ENCODE assay signal across 8 mouse cellular contexts in the genomic region with DNA sequence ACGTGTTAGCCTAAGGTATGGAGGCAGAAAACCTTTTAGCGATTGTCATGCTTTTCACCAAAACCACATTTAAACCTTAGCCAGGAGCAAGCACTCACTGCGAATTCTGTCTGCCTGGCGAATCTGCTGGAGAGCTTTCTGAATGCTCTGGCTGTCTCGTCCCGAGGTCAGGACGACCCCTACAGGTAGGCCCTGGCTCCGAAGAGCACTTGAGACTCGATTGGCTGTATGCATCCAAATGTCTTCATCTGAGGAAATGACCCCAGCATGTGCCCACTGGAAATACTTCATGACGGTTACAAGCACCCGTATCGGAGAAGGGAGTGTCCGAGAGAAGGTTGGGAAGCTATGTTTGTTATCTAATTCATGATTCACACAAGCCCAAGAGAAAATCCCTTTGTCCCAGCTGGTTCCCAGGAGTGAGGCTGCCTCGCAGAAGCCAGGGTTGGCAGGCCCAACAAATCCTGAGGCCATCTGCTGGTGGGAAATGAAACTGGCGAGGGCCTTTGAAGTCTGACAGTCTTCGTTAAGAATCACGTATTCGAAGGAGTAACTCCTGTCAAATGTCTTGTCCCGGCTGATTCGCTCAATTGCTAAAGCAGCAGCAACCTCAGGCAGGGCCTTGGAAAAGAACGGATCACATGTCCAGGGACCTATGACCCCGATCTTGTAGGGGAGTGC. TPM values are rescaled to one million over a fixed set of nuclear protein-coding genes. Genes with fewer than 3 reads are reported as not detected.
DNase-seq lines count a peak whose midpoint lies in the region; ATAC-seq and TF ChIP-seq lines count a peak whose summit lies in the region.

No protein-coding gene starts in this region.

- no peak for TF ChIP-seq POLR2A in thymus, adult 2 months (IDR thresholded peaks at IDR 0.05; ENCODE audit: control insufficient read depth, extremely low read depth, insufficient read depth, low read length, poor library complexity)

- DNase-seq in thymus, postnatal 36 days = peak; percentile 1 to 4
- no peak for DNase-seq in thymus, adult 2 months
- peak; percentile 76 for DNase-seq in embryo, embryonic 10.5 days (ENCODE audit: low spot score)
- no peak for DNase-seq in T-cell, adult 2 months (ENCODE audit: low spot score)

- no peak for ATAC-seq in heart, embryonic 12.5 days (ENCODE audit: insufficient number of reproducible peaks, low FRiP score)
- no peak for ATAC-seq in kidney, embryonic 15.5 days (replicated peaks; ENCODE audit: low FRiP score)
- no peak for ATAC-seq in limb, embryonic 13.5 days (ENCODE audit: low FRiP score, low read depth)
- peak; percentile 79; the same call in 1 of the 2 replicates for ATAC-seq in neural tube, embryonic 15.5 days (ENCODE audit: low FRiP score)

- peak overlapping the region; percentile 44 for H3K4me2 ChIP-seq in heart, embryonic 12.5 days
- H3K4me2 ChIP-seq in kidney, embryonic 15.5 days = peak overlapping the region; percentile 27; the same call in 1 of the 2 replicates
- H3K4me2 ChIP-seq in limb, embryonic 13.5 days (replicated peaks) = peak overlapping the region; percentile 27
- H3K4me2 ChIP-seq in neural tube, embryonic 15.5 days = peak overlapping the region; percentile 28; the same call in 1 of the 2 replicates

- TF ChIP-seq CTCF in thymus, adult 2 months (IDR thresholded peaks at IDR 0.05; ENCODE audit: borderline replicate concordance, control insufficient read depth, extremely low read depth, insufficient read depth, low read length, poor library complexity) = no peak

- WGBS in thymus, adult 2 months = 83% methylated on average over 22 of the region's 22 CpGs
- WGBS in heart, embryonic 12.5 days = 30% methylated on average over 22 of the region's 22 CpGs
- WGBS in kidney, embryonic 15.5 days = 32% methylated on average over 22 of the region's 22 CpGs
- 37% methylated on average over 22 of the region's 22 CpGs for WGBS in limb, embryonic 13.5 days
- WGBS in neural tube, embryonic 15.5 days = 43% methylated on average over 22 of the region's 22 CpGs

- H3K9ac ChIP-seq in heart, embryonic 12.5 days = no peak overlapping the region
- H3K9ac ChIP-seq in kidney, embryonic 15.5 days = no peak overlapping the region
- no peak overlapping the region for H3K9ac ChIP-seq in limb, embryonic 13.5 days
- no peak overlapping the region for H3K9ac ChIP-seq in neural tube, embryonic 15.5 days (replicated peaks)

- H3K9me3 ChIP-seq in heart, embryonic 12.5 days (replicated peaks) = no peaks in the 10 kb centered on the region
- no peaks in the 10 kb centered on the region for H3K9me3 ChIP-seq in kidney, embryonic 15.5 days (replicated peaks)
- no peaks in the 10 kb centered on the region for H3K9me3 ChIP-seq in limb, embryonic 13.5 days
- H3K9me3 ChIP-seq in neural tube, embryonic 15.5 days (replicated peaks) = no peaks in the 10 kb centered on the region

- no peaks in the 10 kb centered on the region for H3K4me1 ChIP-seq in thymus, adult 2 months (replicated peaks; ENCODE audit: control insufficient read depth, insufficient read depth, low read length)
- no peaks in the 10 kb centered on the region for H3K4me1 ChIP-seq in heart, embryonic 12.5 days (replicated peaks)
- no peaks in the 10 kb centered on the region for H3K4me1 ChIP-seq in kidney, embryonic 15.5 days
- no peaks in the 10 kb centered on the region for H3K4me1 ChIP-seq in limb, embryonic 13.5 days
- H3K4me1 ChIP-seq in neural tube, embryonic 15.5 days = no peaks in the 10 kb centered on the region

- no peaks in the 10 kb centered on the region for H3K36me3 ChIP-seq in thymus, adult 2 months (ENCODE audit: control insufficient read depth, insufficient read depth, low read length)
- no peaks in the 10 kb centered on the region for H3K36me3 ChIP-seq in heart, embryonic 12.5 days
- H3K36me3 ChIP-seq in kidney, embryonic 15.5 days = no peaks in the 10 kb centered on the region
- no peaks in the 10 kb centered on the region for H3K36me3 ChIP-seq in limb, embryonic 13.5 days
- H3K36me3 ChIP-seq in neural tube, embryonic 15.5 days = no peaks in the 10 kb centered on the region

- H3K4me3 ChIP-seq in thymus, adult 2 months (ENCODE audit: control insufficient read depth, insufficient read depth, low read length) = no peak overlapping the region
- no peak overlapping the region for H3K4me3 ChIP-seq in heart, embryonic 12.5 days
- H3K4me3 ChIP-seq in kidney, embryonic 15.5 days (replicated peaks) = no peak overlapping the region
- no peak overlapping the region for H3K4me3 ChIP-seq in limb, embryonic 13.5 days
- no peak overlapping the region for H3K4me3 ChIP-seq in neural tube, embryonic 15.5 days (replicated peaks)

- no peak overlapping the region for H3K27ac ChIP-seq in thymus, adult 2 months (ENCODE audit: control insufficient read depth, insufficient read depth, low read length)
- no peak overlapping the region for H3K27ac ChIP-seq in heart, embryonic 12.5 days (ENCODE audit: poor library complexity, severe bottlenecking)
- no peak overlapping the region for H3K27ac ChIP-seq in kidney, embryonic 15.5 days
- H3K27ac ChIP-seq in limb, embryonic 13.5 days = no peak overlapping the region
- no peak overlapping the region for H3K27ac ChIP-seq in neural tube, embryonic 15.5 days (replicated peaks)

- H3K27me3 ChIP-seq in thymus, adult 2 months (ENCODE audit: control insufficient read depth, insufficient read depth, low read length) = no peaks in the 10 kb centered on the region
- H3K27me3 ChIP-seq in heart, embryonic 12.5 days (replicated peaks) = no peaks in the 10 kb centered on the region
- H3K27me3 ChIP-seq in kidney, embryonic 15.5 days = peaks cover 42% of the 10 kb centered on the region
- peaks cover 33% of the 10 kb centered on the region for H3K27me3 ChIP-seq in limb, embryonic 13.5 days
- H3K27me3 ChIP-seq in neural tube, embryonic 15.5 days (replicated peaks) = peaks cover 9% of the 10 kb centered on the region; the same call in 1 of the 2 replicates

RNA-seq across cellular contexts. Expression of a gene that starts 7.6 kb away (rescaled TPM):
- polyA plus RNA-seq in thymus, adult 2 months (2012; rRNA removed) = not detected in 2 replicates
- not detected in 2 replicates for polyA plus RNA-seq in heart, embryonic 12.5 days (2016; fragmentation: Nextera tagmentation; extraction: Ambion mirVana)
- polyA plus RNA-seq in kidney, embryonic 15.5 days (2015; fragmentation: Nextera tagmentation; extraction: Ambion mirVana) = 0.03 TPM in 1 of 2 replicates, not detected in the other
- polyA plus RNA-seq in limb, embryonic 13.5 days (2015; fragmentation: Nextera tagmentation; extraction: Ambion mirVana) = 0.01 TPM in 1 of 2 replicates, not detected in the other
- polyA plus RNA-seq in neural tube, embryonic 15.5 days (2015; fragmentation: Nextera tagmentation; extraction: Ambion mirVana) = 0.03 and 0.08 TPM in 2 replicates

RNA-seq across cellular contexts. Expression of a gene that starts 37.4 kb away (rescaled TPM):
- 1.2 and 1.5 TPM in 2 replicates for polyA plus RNA-seq in thymus, adult 2 months (2012; rRNA removed)
- 10.8 TPM in 2 replicates for polyA plus RNA-seq in heart, embryonic 12.5 days (2016; fragmentation: Nextera tagmentation; extraction: Ambion mirVana)
- polyA plus RNA-seq in kidney, embryonic 15.5 days (2015; fragmentation: Nextera tagmentation; extraction: Ambion mirVana) = 23.5 and 27.2 TPM in 2 replicates
- 12.7 and 13.3 TPM in 2 replicates for polyA plus RNA-seq in limb, embryonic 13.5 days (2015; fragmentation: Nextera tagmentation; extraction: Ambion mirVana)
- polyA plus RNA-seq in neural tube, embryonic 15.5 days (2015; fragmentation: Nextera tagmentation; extraction: Ambion mirVana) = 18.9 and 21.8 TPM in 2 replicates

Comparison
In these comparisons a context has a peak if more than half of its experiments do, and no peak if none do; other contexts are left out.
1. DNase-seq: peak in thymus, postnatal 36 days (2 of 2) and embryo, embryonic 10.5 days (single experiment); none in thymus, adult 2 months (single experiment) and T-cell, adult 2 months (single experiment).
2. Peak in every context shown above with its lines, with median percentiles within 50 percentile points of each other: H3K4me2 ChIP-seq.